Mouse (Mus musculus) heart, embryonic 13.5 days (tissue): ENCODE results near the gene Pikfyve. TPM values are rescaled to one million over a fixed set of nuclear protein-coding genes. Genes with fewer than 3 reads are reported as not detected.
"Not testable (repeated sequence)": the region's sequence is repeated elsewhere in the genome, so short reads cannot be mapped to it uniquely, and the experiment has no call there.

Experiments
- ATAC-seq: fragments of 200-750 bp; cut with Nextera tagmentation; 2 replicates; pipeline ENCODE4 v1.8.0; 2017; ENCODE audit warnings: moderate TSS enrichment; ENCODE audit not compliant: insufficient number of reproducible peaks, low FRiP score, low TSS enrichment; ENCODE audit errors: extremely low read depth
- H3K27ac ChIP-seq: fragments of 300-500 bp; sonication (generic); replicated peaks from 2 replicates; pipeline ENCODE4 v1.5.1; 2015; ENCODE audit warnings: moderate library complexity, mild to moderate bottlenecking, inconsistent platforms
- H3K27me3 ChIP-seq: fragments of 300-500 bp; sonication (generic); replicated peaks from 2 replicates; pipeline ENCODE4 v1.6.1; 2015; ENCODE audit warnings: mild to moderate bottlenecking, inconsistent platforms
- H3K36me3 ChIP-seq: fragments of 300-500 bp; sonication (generic); 2 replicates; pipeline ENCODE4 v1.6.1; 2015; ENCODE audit warnings: mild to moderate bottlenecking, inconsistent platforms
- H3K4me1 ChIP-seq: fragments of 300-500 bp; sonication (generic); 2 replicates; pipeline ENCODE4 v1.6.1; 2015; ENCODE audit warnings: inconsistent platforms
- H3K4me2 ChIP-seq: fragments of 300-500 bp; sonication (generic); 2 replicates; pipeline ENCODE4 v1.6.1; 2015; ENCODE audit warnings: inconsistent platforms, mild to moderate bottlenecking, moderate library complexity
- H3K4me3 ChIP-seq: fragments of 300-500 bp; sonication (generic); 2 replicates; pipeline ENCODE4 v1.5.1; 2015; ENCODE audit warnings: moderate library complexity, mild to moderate bottlenecking, inconsistent platforms
- H3K9ac ChIP-seq: fragments of 300-500 bp; sonication (generic); 2 replicates; pipeline ENCODE4 v1.6.1; 2015; ENCODE audit warnings: inconsistent platforms, mild to moderate bottlenecking, moderate library complexity
- H3K9me3 ChIP-seq: fragments of 300-500 bp; sonication (generic); 2 replicates; pipeline ENCODE4 v1.6.1; 2016; ENCODE audit warnings: inconsistent platforms
- WGBS: fragments of 180-500 bp; shearing (Covaris S2); methylation state at CpG from one replicate; pipeline ENCODE4 v1.1.7; 2015; ENCODE audit warnings: mixed read lengths; 5-methylcytosine and 5-hydroxymethylcytosine counted together
- polyA plus RNA-seq: library from polyadenylated mRNA; unstranded; fragments of >200 nt; fragmentation: Nextera tagmentation; extraction: Ambion mirVana; gene quantifications from 2 replicates; pipeline ENCODE4 v1.2.1, GENCODE M21; 2015

Gene Pikfyve
- polyA plus RNA-seq, 1 experiment from 2014 or later, result 5.0 TPM

DNA sequence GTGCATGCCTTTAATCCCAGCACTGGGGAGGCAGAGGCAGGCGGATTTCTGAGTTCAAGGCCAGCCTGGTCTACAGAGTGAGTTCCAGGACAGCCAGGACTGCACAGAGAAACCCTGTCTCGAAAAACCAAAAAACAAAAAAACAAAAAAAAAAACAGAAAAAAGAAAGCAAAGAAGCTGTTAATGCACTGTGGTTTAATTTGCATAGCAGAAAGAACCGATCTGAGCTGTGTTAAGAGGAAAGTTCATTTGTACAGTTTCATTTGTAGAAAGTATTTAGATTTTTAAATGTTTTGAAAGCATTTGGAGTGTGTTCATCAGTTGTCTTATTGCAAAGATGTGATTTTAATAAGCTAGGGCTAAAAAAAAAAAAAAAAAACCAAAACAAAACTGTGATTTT lies 43.3 kb downstream of the Pikfyve start:
- not testable (repeated sequence) for ATAC-seq, H3K4me1 ChIP-seq, H3K9me3 ChIP-seq, H3K27ac ChIP-seq, H3K9ac ChIP-seq, H3K4me3 ChIP-seq, H3K4me2 ChIP-seq, H3K27me3 ChIP-seq
- WGBS, result 89% methylated on average over 3 of the region's 3 CpGs
- peaks cover 29% of the 10 kb centered on the region for H3K36me3 ChIP-seq

DNA sequence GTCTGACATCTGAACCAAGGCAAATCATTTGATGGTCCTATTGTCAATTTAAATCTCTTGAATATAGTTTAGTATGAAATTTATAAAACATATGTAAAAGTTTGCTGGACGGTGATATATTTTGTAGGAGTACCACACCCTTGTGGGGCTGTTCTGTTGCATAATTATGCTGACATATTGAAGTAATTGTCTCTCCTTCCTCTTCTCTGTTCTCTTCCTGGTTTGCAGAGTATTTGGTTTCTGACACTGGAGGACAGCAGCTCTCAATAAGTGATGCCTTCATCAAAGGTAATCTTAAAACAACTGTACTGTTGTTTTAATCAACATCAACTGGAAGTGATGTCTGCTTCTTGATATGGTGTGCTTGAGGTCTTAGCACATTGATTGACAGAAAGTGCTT lies 44.1 kb downstream of the Pikfyve start:
- Histone ChIP-seq H3K9me3 (no peaks in the 10 kb centered on the region), H3K9ac (no peak overlapping the region), H3K4me2 (no peak overlapping the region), H3K4me1 (no peaks in the 10 kb centered on the region), H3K4me3 (no peak overlapping the region), H3K27me3 (no peaks in the 10 kb centered on the region), H3K27ac (no peak overlapping the region), H3K36me3 (peaks cover 34% of the 10 kb centered on the region)
- WGBS, result 95% methylated on average over 1 of the region's 1 CpGs
- ATAC-seq, result no peak

DNA sequence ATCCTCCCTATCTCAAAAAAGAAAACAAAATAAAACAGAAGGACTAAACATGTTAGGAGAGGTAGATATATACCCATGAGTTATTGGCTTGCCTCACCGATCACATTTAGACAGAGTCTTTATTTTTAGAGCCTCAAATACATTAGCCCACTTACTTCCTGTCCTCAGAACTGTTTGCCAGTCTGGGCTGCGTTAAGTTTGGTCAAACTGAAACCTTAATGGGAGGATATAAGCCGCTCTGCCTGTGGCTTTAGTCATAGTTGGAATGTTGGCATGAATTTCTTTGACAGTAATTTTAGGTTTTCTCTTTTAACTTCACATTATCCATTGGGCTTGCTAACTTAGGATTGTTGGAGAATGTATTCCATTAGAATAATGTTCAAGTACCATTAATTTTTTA lies 51.2 kb downstream of the Pikfyve start:
- Histone ChIP-seq H3K27me3 (no peaks in the 10 kb centered on the region), H3K9ac (no peak overlapping the region), H3K36me3 (peaks cover 42% of the 10 kb centered on the region), H3K4me3 (no peak overlapping the region), H3K4me2 (no peak overlapping the region), H3K4me1 (no peaks in the 10 kb centered on the region), H3K27ac (no peak overlapping the region), H3K9me3 (no peaks in the 10 kb centered on the region)
- no peak for ATAC-seq
- 77% methylated on average over 3 of the region's 3 CpGs for WGBS

DNA sequence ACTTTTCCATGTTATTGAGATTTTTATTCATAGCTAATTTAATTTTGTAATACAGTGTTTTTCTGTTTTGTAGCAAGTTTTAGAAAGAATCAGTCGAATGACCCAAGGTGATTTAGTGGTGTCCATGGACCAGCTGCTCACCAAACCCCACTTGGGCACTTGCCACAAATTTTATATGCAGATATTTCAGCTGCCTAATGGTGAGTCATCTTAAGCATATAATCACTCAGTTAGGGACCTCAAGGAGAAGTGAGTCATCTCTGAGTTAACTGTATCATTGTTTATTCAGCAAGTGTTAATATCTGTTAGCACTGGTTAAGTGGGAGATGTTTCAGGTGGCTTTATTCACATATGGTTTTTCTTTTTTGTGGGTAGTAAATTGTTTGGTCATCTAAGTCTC lies 59.2 kb downstream of the Pikfyve start:
- H3K27ac ChIP-seq, result no peak overlapping the region
- no peaks in the 10 kb centered on the region for H3K4me1 ChIP-seq
- H3K9me3 ChIP-seq, result no peaks in the 10 kb centered on the region
- no peak overlapping the region for H3K4me3 ChIP-seq
- peaks cover 46% of the 10 kb centered on the region for H3K36me3 ChIP-seq
- H3K9ac ChIP-seq, result no peak overlapping the region
- no peak overlapping the region for H3K4me2 ChIP-seq
- H3K27me3 ChIP-seq, result no peaks in the 10 kb centered on the region
- WGBS, result 91% methylated on average over 1 of the region's 1 CpGs
- no peak for ATAC-seq

DNA sequence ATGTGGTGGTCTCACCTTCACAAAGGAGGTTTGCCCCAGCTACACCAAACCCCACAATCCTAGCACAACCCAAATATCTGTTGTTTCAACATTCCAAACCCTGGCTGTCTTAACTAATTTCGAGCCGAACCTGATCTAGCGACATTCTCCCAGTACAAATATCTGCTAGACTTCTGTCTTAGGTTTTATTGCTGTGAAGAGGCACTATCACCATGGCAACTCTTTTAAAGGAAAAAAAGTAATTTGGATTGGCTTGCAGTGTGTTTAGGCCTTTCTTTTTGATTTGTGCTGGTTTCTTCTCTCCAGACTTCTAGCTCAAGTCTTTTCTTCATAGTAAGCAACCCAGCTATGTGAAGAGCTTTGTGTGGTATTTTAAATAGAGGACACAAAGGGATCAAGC lies 94.0 kb downstream of the Pikfyve start:
- Histone ChIP-seq H3K4me2 (no peak overlapping the region), H3K4me1 (no peaks in the 10 kb centered on the region), H3K27ac (no peak overlapping the region), H3K27me3 (no peaks in the 10 kb centered on the region), H3K36me3 (peaks cover 14% of the 10 kb centered on the region), H3K4me3 (no peak overlapping the region), H3K9ac (no peak overlapping the region), H3K9me3 (no peaks in the 10 kb centered on the region)
- WGBS, result 73% methylated on average over 3 of the region's 3 CpGs
- ATAC-seq, result no peak

DNA sequence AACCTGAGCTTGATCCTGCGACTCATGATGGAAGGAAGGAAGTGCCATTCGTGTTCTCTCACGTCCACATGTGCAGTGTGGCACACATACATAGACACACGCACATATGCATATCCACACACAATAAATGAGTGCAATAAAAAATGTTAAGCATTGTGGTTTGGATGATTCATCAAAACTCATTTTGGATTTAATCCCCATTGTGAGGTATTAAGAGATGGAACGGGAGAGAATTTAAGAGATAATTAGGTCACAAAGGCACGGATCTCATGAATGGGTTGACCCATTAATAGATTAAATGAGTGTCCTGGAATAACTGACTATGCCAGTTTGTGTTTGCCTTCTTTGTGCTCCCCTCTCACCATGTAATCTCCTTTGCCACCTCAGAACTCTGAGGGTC lies 95.3 kb downstream of the Pikfyve start, which contains the start of gene Pth2r:
Gene Pth2r (plus strand): TSS at position 301 of the 400 bp plus-strand sequence.
- no peak for ATAC-seq

DNA sequence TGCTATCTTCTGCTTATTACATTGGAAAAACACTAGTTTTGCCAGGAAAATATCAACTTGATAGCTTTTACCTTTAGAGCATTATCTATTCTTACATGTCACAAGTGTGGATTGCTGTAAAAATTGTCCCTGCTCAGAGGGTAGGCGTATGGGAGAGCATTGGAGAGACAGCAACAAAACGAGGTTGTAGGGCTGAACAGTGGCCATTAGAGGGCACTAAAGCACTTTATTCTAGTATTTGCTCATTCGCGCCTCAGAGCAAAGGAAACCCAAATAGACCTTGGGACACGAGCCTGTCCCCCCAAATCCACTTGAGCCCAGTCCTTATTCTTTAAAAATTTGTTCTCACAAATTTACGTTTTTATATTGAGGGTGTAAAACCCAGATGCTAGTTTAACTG lies 96.3 kb downstream of the Pikfyve start:
- no peak overlapping the region for H3K4me3 ChIP-seq
- 0 out of 2 replicates have a peak, but pooled peaks cover 5% of the 10 kb centered on the region for H3K36me3 ChIP-seq
- no peak overlapping the region for H3K27ac ChIP-seq
- ATAC-seq, result no peak
- 9% methylated on average over 6 of the region's 6 CpGs for WGBS
- no peaks in the 10 kb centered on the region for H3K27me3 ChIP-seq
- no peaks in the 10 kb centered on the region for H3K4me1 ChIP-seq
- no peak overlapping the region for H3K4me2 ChIP-seq
- no peaks in the 10 kb centered on the region for H3K9me3 ChIP-seq
- no peak overlapping the region for H3K9ac ChIP-seq

More for the DNA sequence above, 95.3 kb downstream of the Pikfyve start, which contains the start of gene Pth2r:
- no peaks in the 10 kb centered on the region for H3K4me1 ChIP-seq
- WGBS, result 75% methylated on average over 6 of the region's 6 CpGs
- no peak within 1 kb of the TSS for H3K27ac ChIP-seq
- no peak within 1 kb of the TSS for H3K9ac ChIP-seq
- H3K9me3 ChIP-seq, result no peaks in the 10 kb centered on the region
- H3K36me3 ChIP-seq, result peaks cover 10% of the 10 kb centered on the region; the same call in 1 of the 2 replicates
- H3K27me3 ChIP-seq, result no peaks in the 10 kb centered on the region
- no peak within 1 kb of the TSS for H3K4me2 ChIP-seq
- H3K4me3 ChIP-seq, result no peak within 1 kb of the TSS

DNA sequence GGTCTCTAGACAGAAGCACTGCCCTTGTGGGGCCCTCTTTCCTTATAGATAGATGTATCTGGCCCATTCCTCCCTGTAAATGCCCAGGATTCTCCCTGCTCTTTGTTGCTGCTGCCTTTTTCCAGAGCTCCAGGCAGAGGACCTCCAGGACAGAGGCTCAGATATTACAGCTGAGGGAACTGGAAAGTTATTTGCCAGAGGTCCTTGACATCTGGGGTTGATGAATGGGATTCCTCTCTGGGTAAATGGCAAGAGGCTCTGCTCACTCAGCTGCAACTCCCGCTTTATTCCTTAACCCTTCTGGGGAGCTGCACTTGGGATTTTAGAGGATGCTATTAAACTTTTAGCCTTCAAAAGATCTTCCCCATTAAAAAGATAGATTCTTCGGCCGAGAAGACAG lies 122.0 kb downstream of the Pikfyve start:
- Histone ChIP-seq H3K27me3 (peaks cover 22% of the 10 kb centered on the region), H3K4me2 (no peak overlapping the region), H3K9me3 (no peaks in the 10 kb centered on the region), H3K4me3 (no peak overlapping the region), H3K27ac (no peak overlapping the region), H3K4me1 (peaks cover 9% of the 10 kb centered on the region), H3K36me3 (no peaks in the 10 kb centered on the region), H3K9ac (no peak overlapping the region)
- no peak for ATAC-seq
- 71% methylated on average over 3 of the region's 3 CpGs for WGBS

DNA sequence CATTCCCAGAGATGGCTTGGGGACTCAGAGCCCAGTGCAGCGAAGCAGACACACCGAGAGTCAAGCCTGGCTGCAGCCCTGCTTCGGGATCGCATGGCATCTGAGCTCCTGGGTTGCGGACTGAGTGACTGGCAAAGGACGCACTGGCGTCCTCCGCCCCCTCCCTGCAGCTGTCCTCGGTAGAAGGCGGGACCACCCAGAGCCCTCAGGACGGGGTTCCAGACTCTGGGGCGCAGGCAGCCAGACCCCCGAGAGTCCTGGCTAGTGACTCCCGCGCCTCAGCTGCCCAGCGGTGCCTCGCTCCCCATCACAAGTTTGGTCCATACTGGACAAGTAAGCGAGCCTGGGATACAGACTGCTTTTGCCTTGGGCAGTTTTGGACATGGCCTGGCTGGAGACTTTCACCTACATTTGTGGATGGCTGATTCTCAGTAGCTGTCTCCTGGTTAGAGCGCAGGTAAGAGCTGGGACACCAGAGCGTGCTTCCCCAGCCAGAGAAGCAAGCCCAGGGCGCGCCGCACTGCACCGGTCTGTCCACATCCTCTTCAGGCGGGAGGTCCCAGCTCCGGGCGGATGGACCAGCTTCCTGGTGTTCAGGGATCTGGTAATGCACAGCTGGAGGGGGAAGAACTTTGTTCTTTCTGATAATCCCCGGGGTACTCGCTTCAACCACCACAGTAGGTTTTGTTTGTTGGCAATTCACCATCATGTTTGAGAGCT lies 124.9 kb downstream of the Pikfyve start:
- Histone ChIP-seq H3K4me2 (peak overlapping the region; percentile 79), H3K36me3 (no peaks in the 10 kb centered on the region), H3K27ac (no peak overlapping the region), H3K9me3 (no peaks in the 10 kb centered on the region), H3K9ac (peak overlapping the region; percentile 2; the same call in 1 of the 2 replicates), H3K27me3 (peaks cover 22% of the 10 kb centered on the region), H3K4me3 (peak overlapping the region; percentile 47), H3K4me1 (peaks cover 9% of the 10 kb centered on the region)
- no peak for ATAC-seq
- WGBS, result 1% methylated on average over 29 of the region's 29 CpGs

DNA sequence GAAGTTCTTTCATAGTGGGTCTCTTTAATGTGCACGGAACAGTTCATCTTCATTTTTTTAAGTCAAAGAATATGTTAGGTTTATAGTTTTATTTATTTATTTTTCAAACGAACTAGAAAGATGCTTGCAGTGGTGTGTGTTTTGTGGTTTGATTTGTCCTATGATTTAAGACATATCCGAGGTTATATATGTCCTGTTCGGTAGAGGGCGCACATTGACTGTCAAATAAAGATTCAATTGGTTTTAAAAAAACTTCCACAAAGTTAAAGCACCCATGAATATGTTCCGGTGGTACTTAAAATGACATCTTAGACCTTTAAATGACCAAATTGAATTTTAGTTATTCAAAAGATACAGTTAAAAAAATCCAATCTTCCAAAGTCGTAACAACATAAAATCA lies 125.6 kb downstream of the Pikfyve start:
- Histone ChIP-seq H3K9ac (no peak overlapping the region; the same call in 1 of the 2 replicates), H3K9me3 (no peaks in the 10 kb centered on the region), H3K27ac (no peak overlapping the region), H3K4me3 (peak overlapping the region; percentile 47), H3K36me3 (no peaks in the 10 kb centered on the region), H3K27me3 (peaks cover 22% of the 10 kb centered on the region), H3K4me2 (peak overlapping the region; percentile 79), H3K4me1 (peaks cover 9% of the 10 kb centered on the region)
- 10% methylated on average over 7 of the region's 7 CpGs for WGBS
- ATAC-seq, result no peak

DNA sequence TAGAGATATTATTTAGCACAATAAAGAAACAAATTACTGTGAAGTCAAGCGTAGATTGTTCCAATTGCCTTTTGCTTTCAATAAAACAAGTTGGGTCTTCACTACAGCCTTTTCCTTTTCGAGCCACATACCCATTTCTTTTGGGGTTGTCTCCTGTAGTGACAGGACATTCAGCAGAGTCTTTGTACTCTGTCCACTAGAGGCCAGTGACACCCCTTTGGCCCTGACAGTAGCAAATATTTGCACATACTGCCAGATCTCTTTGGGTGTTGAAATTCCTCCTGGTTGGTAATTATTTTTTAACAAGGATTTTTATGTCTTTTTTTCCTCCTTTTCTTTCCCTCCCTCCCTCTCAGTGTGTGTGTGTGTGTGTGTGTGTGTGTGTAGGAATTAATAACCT lies 126.4 kb downstream of the Pikfyve start:
- H3K4me1 ChIP-seq, result peaks cover 9% of the 10 kb centered on the region
- ATAC-seq, result no peak
- no peak overlapping the region for H3K27ac ChIP-seq
- H3K9ac ChIP-seq, result no peak overlapping the region
- no peaks in the 10 kb centered on the region for H3K9me3 ChIP-seq
- H3K36me3 ChIP-seq, result no peaks in the 10 kb centered on the region
- 60% methylated on average over 2 of the region's 2 CpGs for WGBS
- H3K4me3 ChIP-seq, result no peak overlapping the region
- peaks cover 22% of the 10 kb centered on the region for H3K27me3 ChIP-seq
- no peak overlapping the region for H3K4me2 ChIP-seq
